Mouse (Mus musculus) intestine, embryonic 15.5 days (tissue): ENCODE data around the gene Rnf26. TPM values are rescaled to one million over a fixed set of nuclear protein-coding genes. Genes with fewer than 3 reads are reported as not detected.

Experiments
- ATAC-seq: fragments of 200-750 bp; cut with Nextera tagmentation; 2 replicates; pipeline ENCODE4 v1.8.0; 2017; ENCODE audit warnings: moderate TSS enrichment, moderate library complexity
- H3K27ac ChIP-seq: fragments of 300-500 bp; sonication (generic); 2 replicates; pipeline ENCODE4 v1.5.1; 2015; ENCODE audit warnings: mild to moderate bottlenecking, inconsistent platforms
- H3K27me3 ChIP-seq: fragments of 300-500 bp; sonication (generic); replicated peaks from 2 replicates; pipeline ENCODE4 v1.6.1; 2015; ENCODE audit warnings: inconsistent platforms
- H3K36me3 ChIP-seq: fragments of 300-500 bp; sonication (generic); 2 replicates; pipeline ENCODE4 v1.6.1; 2015; ENCODE audit warnings: inconsistent platforms
- H3K4me1 ChIP-seq: fragments of 300-500 bp; sonication (generic); replicated peaks from 2 replicates; pipeline ENCODE4 v1.6.1; 2015; ENCODE audit warnings: inconsistent platforms
- H3K4me2 ChIP-seq: fragments of 300-500 bp; sonication (generic); replicated peaks from 2 replicates; pipeline ENCODE4 v1.6.1; 2015; ENCODE audit warnings: mild to moderate bottlenecking, inconsistent platforms
- H3K4me3 ChIP-seq: fragments of 300-500 bp; sonication (generic); replicated peaks from 2 replicates; pipeline ENCODE4 v1.5.1; 2015; ENCODE audit warnings: inconsistent platforms
- H3K9ac ChIP-seq: fragments of 300-500 bp; sonication (generic); 2 replicates; pipeline ENCODE4 v1.6.1; 2015; ENCODE audit warnings: inconsistent platforms
- H3K9me3 ChIP-seq: fragments of 300-500 bp; sonication (generic); 2 replicates; pipeline ENCODE4 v1.6.1; 2016; ENCODE audit warnings: inconsistent platforms
- WGBS: fragments of 180-500 bp; shearing (Covaris S2); methylation state at CpG from one replicate; pipeline ENCODE4 v1.1.7; 2015; 5-methylcytosine and 5-hydroxymethylcytosine counted together
- polyA plus RNA-seq: library from polyadenylated mRNA; unstranded; fragments of >200 nt; fragmentation: Nextera tagmentation; extraction: Ambion mirVana; gene quantifications from 2 replicates; pipeline ENCODE4 v1.2.1, GENCODE M21; 2015

Rnf26 gene
- polyA plus RNA-seq, 1 experiment from 2014 or later: 56.9 TPM

GRCm38 (mm10) chr9:44085741-44086665, 27.3 kb downstream of the Rnf26 start:
- H3K36me3 ChIP-seq: peaks cover under 1% of the 10 kb centered on the region; the same call in 1 of the 2 replicates
- 75% methylated on average over 15 of the region's 15 CpGs for WGBS
- no peak overlapping the region for H3K27ac ChIP-seq
- H3K9me3 ChIP-seq: no peaks in the 10 kb centered on the region
- peaks cover 49% of the 10 kb centered on the region for H3K4me1 ChIP-seq
- H3K9ac ChIP-seq: no peak overlapping the region
- no peaks in the 10 kb centered on the region for H3K27me3 ChIP-seq
- no peak for ATAC-seq
- peak overlapping the region; percentile 96 for H3K4me2 ChIP-seq
- H3K4me3 ChIP-seq: peak overlapping the region; percentile 52; the same call in 1 of the 2 replicates

- Histone ChIP-seq H3K4me2 (peak overlapping the region; percentile 96), H3K27me3 (no peaks in the 10 kb centered on the region), H3K4me3 (peak overlapping the region; percentile 52), H3K36me3 (no peaks in the 10 kb centered on the region), H3K9me3 (no peaks in the 10 kb centered on the region), H3K9ac (peak overlapping the region; percentile 60), H3K4me1 (peaks cover 49% of the 10 kb centered on the region), H3K27ac (no peak overlapping the region)
- ATAC-seq: 0 out of 2 replicates have a peak, but pooled peaks have one; percentile 13
- 4% methylated on average over 10 of the region's 10 CpGs for WGBS
Measured at GRCm38 (mm10) chr9:44085276-44085675, 28.0 kb downstream of the Rnf26 start.

GRCm38 (mm10) chr9:44084659-44085229, 28.6 kb downstream of the Rnf26 start:
- Histone ChIP-seq H3K4me2 (peak overlapping the region; percentile 96), H3K36me3 (no peaks in the 10 kb centered on the region), H3K4me3 (peak overlapping the region; percentile 52), H3K9me3 (no peaks in the 10 kb centered on the region), H3K4me1 (peaks cover 49% of the 10 kb centered on the region), H3K27ac (peak overlapping the region; percentile 66), H3K27me3 (no peaks in the 10 kb centered on the region), H3K9ac (peak overlapping the region; percentile 60)
- WGBS: 1% methylated on average over 62 of the region's 62 CpGs
- peak; percentile 80 for ATAC-seq

GRCm38 (mm10) chr9:44084236-44084635, 29.1 kb downstream of the Rnf26 start:
- peaks cover 49% of the 10 kb centered on the region for H3K4me1 ChIP-seq
- peak overlapping the region; percentile 66 for H3K27ac ChIP-seq
- H3K36me3 ChIP-seq: no peaks in the 10 kb centered on the region
- peak; percentile 46; the same call in 1 of the 2 replicates for ATAC-seq
- peak overlapping the region; percentile 52 for H3K4me3 ChIP-seq
- peak overlapping the region; percentile 60 for H3K9ac ChIP-seq
- H3K27me3 ChIP-seq: no peaks in the 10 kb centered on the region
- no peaks in the 10 kb centered on the region for H3K9me3 ChIP-seq
- WGBS: under 1% methylated on average over 14 of the region's 14 CpGs
- peak overlapping the region; percentile 96 for H3K4me2 ChIP-seq

GRCm38 (mm10) chr9:44083392-44084121, 29.8 kb downstream of the Rnf26 start:
- peak overlapping the region; percentile 15; the same call in 1 of the 2 replicates for H3K9ac ChIP-seq
- peak overlapping the region; percentile 66 for H3K27ac ChIP-seq
- peaks cover 48% of the 10 kb centered on the region for H3K4me1 ChIP-seq
- H3K4me2 ChIP-seq: peak overlapping the region; percentile 96
- ATAC-seq: peak; percentile 34; the same call in 1 of the 2 replicates
- WGBS: 6% methylated on average over 23 of the region's 23 CpGs
- H3K4me3 ChIP-seq: peak overlapping the region; percentile 52
- no peaks in the 10 kb centered on the region for H3K9me3 ChIP-seq
- no peaks in the 10 kb centered on the region for H3K27me3 ChIP-seq
- no peaks in the 10 kb centered on the region for H3K36me3 ChIP-seq

- Histone ChIP-seq H3K27ac (no peak overlapping the region), H3K27me3 (no peaks in the 10 kb centered on the region), H3K4me2 (no peak overlapping the region), H3K9ac (no peak overlapping the region), H3K36me3 (no peaks in the 10 kb centered on the region), H3K4me1 (peaks cover 41% of the 10 kb centered on the region), H3K9me3 (no peaks in the 10 kb centered on the region), H3K4me3 (no peak overlapping the region)
- no peak for ATAC-seq
- 94% methylated on average over 5 of the region's 5 CpGs for WGBS
Measured at GRCm38 (mm10) chr9:44082266-44082665, 31.1 kb downstream of the Rnf26 start.

- WGBS: 66% methylated on average over 5 of the region's 5 CpGs
- no peak overlapping the region for H3K4me2 ChIP-seq
- no peak overlapping the region for H3K9ac ChIP-seq
- no peaks in the 10 kb centered on the region for H3K36me3 ChIP-seq
- H3K4me3 ChIP-seq: no peak overlapping the region
- no peaks in the 10 kb centered on the region for H3K9me3 ChIP-seq
- peaks cover 37% of the 10 kb centered on the region for H3K4me1 ChIP-seq
- H3K27me3 ChIP-seq: no peaks in the 10 kb centered on the region
- ATAC-seq: no peak
- H3K27ac ChIP-seq: no peak overlapping the region
Measured at GRCm38 (mm10) chr9:44081581-44081980, 31.7 kb downstream of the Rnf26 start.

GRCm38 (mm10) chr9:44080953-44081352, 32.4 kb downstream of the Rnf26 start:
- Histone ChIP-seq H3K4me3 (no peak overlapping the region), H3K27me3 (no peaks in the 10 kb centered on the region), H3K4me2 (no peak overlapping the region), H3K4me1 (peaks cover 37% of the 10 kb centered on the region), H3K9me3 (no peaks in the 10 kb centered on the region), H3K36me3 (no peaks in the 10 kb centered on the region), H3K27ac (no peak overlapping the region), H3K9ac (no peak overlapping the region)
- no peak for ATAC-seq
- 66% methylated on average over 5 of the region's 5 CpGs for WGBS

GRCm38 (mm10) chr9:44079997-44080780, 33.1 kb downstream of the Rnf26 start:
- Histone ChIP-seq H3K27me3 (no peaks in the 10 kb centered on the region), H3K9ac (no peak overlapping the region), H3K4me2 (no peak overlapping the region), H3K27ac (no peak overlapping the region), H3K9me3 (no peaks in the 10 kb centered on the region), H3K4me1 (peaks cover 32% of the 10 kb centered on the region), H3K4me3 (no peak overlapping the region), H3K36me3 (no peaks in the 10 kb centered on the region)
- WGBS: 67% methylated on average over 10 of the region's 10 CpGs
- ATAC-seq: no peak

- H3K4me2 ChIP-seq: no peak overlapping the region
- peak; percentile 66 for ATAC-seq
- H3K36me3 ChIP-seq: no peaks in the 10 kb centered on the region
- H3K27me3 ChIP-seq: no peaks in the 10 kb centered on the region
- 37% methylated on average over 15 of the region's 16 CpGs for WGBS
- H3K9me3 ChIP-seq: no peaks in the 10 kb centered on the region
- H3K4me1 ChIP-seq: peaks cover 26% of the 10 kb centered on the region
- no peak overlapping the region for H3K9ac ChIP-seq
- H3K4me3 ChIP-seq: no peak overlapping the region
- peak overlapping the region; percentile 36; the same call in 1 of the 2 replicates for H3K27ac ChIP-seq
Measured at GRCm38 (mm10) chr9:44078955-44079756, 34.2 kb downstream of the Rnf26 start.
